Mouse (Mus musculus) ES-E14 (cell line): ENCODE data around the gene Bcl2l14.

Experiments used
- CHD2 ChIP-seq: IDR thresholded peaks from 2 replicates; pipeline ENCODE4 v1.6.1; 2014; ENCODE audit warnings: mild to moderate bottlenecking, low read depth, low read length, inconsistent platforms
- HCFC1 ChIP-seq: IDR thresholded peaks from 2 replicates; pipeline ENCODE4 v1.6.1; 2012; ENCODE audit warnings: low read length, inconsistent platforms, borderline replicate concordance; ENCODE audit not compliant: insufficient read depth
- ZC3H11A ChIP-seq: IDR thresholded peaks from 2 replicates; pipeline ENCODE4 v1.6.1; 2012; ENCODE audit warnings: low read depth, mild to moderate bottlenecking, inconsistent platforms, low read length, borderline replicate concordance

DNA sequence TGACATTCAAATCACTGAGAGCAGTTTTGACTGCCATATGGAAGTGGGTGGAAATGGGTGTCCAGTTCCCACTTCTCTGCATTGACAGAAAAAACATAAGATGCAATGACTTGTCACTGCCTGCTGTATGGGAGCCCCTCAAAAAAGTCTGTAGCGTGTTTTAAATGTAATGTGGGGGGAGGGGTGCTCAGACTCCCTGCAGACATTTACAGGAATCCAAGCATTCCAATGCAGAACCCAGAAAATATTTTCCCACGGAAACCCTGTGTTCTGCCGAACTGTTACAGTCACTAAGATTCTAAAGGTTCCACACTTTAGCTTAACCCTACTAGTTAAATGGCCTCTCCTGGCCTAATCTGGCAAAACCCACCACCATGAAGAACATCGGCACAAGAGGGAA is at the start of gene Bcl2l14:
- TF ChIP-seq HCFC1 (no peak), CHD2 (no peak), ZC3H11A (no peak)
